Mouse (Mus musculus) c-Kit-negative CD71-positive TER-119-positive erythroid progenitor cells, embryonic 14.5 days (primary cell): ENCODE results near the gene Armc12.

Experiments used
- DNase-seq: peaks from one replicate; pipeline ENCODE4 v3.0.0-alpha.2; 2013; ENCODE audit warnings: low read depth, low spot score

The Armc12 gene

DNA sequence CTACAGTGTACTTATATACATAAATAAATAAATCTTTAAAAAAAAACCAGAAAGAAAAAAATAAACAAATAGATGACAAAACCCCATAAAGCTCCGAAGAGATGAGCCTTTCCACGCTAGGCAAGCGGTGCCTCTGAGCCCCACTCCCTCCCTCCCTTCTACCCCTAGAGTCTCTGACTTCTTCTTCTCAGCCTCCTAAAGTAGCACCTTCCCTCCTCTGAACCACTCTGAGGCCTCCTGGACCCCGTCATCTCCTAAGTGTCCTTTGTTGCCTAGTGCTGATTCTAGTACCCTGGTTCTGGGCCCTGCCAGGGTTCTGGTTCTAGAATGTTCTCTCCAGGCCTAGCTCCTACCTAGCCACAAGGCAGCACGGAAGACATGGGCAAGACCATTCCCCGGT is at the start of gene Armc12:
Gene Armc12 (plus strand): TSS at position 301 of the 400 bp plus-strand sequence.
- no peak for DNase-seq

DNA sequence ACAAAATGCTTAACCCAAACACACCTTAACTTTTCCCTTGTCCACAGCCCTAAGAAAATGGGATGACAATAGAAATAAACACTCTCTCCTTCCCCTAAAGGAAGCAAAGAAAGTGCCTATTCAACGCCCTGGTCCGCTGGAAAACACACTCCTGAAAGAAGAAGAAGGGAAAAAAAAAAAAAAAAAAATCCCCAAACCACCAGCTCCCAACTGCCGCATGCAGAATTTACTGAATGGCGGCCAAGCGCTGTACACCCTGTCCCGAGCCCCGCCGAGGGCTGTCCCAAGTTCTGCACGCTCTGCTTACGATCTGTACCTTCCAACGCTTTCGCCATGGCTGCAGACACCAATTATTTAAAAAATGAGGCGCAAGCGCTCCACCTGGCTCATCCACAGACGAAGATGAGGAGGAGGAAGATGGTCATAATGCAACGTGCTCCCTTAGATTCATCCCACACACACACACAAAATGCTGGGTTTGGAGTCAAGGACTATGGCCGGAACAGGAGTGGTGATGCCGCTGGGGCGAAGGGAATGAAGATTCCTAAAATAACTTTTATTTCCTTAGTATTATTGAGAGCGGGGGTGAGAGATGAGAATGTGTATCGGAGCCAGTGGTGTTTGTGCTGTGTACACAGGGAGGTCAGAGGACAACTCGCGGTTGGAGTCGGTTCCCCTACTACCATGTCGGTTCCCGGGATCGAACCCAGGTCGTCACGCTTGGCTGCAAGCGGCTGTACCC is 45.7 kb upstream of the Armc12 start:
- DNase-seq: no peak

DNA sequence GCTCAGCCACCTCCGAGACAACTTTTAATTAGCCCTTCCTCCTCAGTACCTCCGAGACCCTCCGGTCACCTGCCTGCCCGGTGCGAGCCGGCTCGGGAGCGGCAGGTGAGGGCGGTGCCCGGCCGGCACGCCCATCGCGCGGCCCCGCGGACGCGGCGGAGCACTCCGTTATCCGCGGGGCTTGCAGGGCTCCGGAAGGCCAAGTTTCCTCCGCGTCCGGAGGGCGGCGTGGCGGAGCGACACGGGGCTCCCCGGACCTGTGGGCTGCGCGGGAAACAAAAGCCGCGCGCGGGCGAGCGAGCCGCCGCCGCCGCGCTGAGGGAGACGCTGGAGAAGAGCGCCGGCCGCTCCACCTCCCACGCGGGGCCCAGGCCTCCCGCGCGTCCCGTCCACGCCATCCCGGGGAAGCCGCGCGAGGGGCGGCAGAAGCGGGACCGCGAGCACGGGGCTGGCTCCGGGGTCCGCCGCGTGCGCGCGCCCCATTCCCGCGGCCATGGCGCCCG is 45.1 kb upstream of the Armc12 start:
- DNase-seq: peak; percentile 13

DNA sequence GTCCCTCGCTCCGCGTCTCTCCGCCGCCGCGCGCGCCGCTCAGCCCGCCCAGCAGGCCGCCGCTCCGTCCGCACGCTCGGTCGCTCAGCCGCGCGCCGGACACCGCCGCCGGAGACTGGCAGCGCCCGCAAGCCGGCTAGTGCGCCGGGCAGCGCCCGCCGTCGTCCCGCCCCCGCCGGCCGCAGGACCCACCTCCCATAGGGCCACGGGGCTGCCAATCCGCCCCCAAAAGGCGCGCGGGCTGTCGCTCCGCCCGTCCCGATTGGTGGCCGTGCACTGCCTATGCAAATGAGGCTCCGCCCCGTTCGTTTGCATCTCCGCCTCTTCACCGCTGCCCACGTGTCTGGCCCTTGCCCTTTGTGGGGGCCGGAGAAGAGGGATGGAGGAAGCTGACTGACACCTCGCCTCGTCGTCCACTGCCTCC is 44.6 kb upstream of the Armc12 start:
- DNase-seq: peak; percentile 71

DNA sequence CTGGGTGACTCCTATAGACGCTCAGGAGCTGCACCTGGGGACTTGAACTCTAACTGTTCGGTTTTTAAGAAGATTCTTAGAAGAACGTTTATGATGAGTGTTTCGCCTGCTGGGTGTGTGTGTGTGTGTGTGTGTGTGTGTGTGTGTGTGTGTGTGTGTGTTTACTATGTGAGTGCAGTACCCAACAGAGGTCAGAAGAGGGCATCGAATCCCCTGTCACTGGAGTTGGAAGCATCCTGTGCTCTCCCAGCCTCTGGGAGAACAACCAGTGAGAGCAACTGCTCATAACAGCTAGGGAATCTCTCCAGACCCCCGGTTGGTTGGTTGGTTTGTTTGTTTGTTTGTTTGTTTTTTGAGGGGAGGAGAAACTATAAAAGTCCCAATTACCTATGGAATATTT is 43.9 kb upstream of the Armc12 start:
- DNase-seq: no peak

DNA sequence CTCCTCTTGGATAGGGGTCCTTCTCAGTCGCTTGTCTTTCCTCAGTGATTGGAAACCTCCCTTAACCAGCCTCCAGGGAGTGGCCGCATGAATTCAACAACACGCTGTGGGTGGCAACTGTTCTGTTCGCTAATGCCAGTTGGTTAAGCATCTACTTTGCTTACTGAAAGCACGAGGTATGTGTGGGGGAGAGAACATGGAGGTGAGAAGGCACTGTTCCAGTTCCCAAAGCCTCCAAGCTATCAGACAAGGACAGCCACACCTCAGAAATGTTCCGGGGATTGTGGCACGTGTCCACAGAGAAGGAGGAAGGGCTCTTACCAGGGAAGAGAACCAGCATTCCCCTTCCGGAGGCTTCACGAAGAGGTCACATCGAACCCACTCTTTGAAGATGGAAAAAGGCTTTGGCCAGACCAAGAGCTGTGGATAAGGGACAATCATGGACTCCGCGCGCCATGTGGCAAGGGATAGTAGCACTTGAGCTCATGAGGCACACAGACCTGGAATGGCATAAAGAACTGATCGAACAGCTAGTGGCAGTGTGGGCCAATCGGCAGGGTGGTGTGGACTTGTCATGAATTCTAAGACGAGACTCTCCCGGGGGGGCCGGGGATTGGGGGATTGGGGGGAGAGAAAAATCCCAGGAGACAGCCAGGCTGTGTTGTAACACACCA is 42.9 kb upstream of the Armc12 start:
- DNase-seq: no peak

DNA sequence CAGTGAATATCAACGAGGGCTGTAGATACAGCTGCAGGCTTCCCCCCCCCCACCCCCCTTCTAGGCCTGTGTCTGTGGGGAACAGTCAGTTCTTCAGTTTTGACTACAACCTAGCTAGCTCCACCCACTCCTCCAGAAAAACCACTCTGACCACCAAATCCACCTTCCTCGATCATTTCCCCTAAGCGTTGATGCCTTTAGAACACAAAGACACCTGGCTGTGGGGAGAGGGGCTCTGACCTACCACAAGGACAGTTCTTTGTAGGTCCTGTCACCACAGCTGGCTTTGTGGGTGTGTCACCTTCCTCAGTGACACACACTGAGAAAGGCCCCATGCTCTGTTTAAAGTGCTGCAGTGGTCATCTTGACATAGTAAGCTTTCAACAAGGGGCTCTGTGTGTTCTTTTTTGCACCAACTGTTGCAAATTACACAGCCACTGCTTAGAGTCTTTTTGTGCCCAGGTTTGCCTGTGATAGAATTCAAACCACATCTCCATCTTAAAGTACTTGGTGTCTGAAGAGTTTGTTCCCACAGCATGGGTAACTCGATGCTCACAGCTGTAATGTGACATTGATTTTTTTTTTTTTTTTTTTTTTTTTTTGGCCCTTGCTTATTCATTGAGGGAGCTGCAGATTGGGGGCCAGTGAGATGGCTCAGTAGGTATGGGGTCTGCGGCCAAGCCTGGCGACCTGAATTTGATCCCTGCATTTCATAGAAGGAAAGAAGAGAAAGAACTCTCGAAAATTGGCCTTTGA is 42.2 kb upstream of the Armc12 start:
- DNase-seq: no peak

DNA sequence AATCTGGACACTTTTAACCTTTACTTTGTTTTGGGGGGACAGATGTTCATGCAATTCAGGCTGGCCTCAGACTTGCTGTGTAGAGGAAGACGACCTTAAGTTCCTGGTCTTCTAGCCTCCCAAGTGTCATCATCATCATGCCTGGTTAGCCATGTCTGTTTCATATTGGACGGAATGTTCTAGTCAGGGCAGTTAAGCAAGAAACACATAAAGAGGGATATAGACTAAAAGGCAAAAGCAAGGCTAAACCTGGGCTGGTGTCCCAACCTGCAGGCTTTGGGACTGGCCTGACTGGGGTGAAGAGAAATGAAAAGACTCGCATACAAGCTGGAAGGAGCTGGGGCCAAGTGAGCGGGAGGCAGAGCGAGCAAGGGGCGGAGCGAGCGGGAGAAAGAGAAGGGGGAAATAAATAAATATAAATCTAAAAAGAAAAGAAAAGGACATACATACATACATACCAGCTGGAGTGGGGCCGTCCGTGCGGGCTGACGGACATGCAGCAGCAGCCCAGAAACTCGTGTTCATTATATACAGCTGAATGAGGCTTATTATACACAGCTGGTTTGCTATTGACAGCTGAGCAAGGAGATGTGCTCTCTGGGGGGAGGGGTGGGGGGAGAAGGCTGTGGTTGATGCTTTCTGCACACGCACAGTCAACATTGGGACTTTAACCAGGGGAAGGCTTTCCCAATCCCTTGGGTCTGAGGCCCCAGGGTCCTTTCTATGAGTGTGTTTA is 39.4 kb upstream of the Armc12 start:
- no peak for DNase-seq

DNA sequence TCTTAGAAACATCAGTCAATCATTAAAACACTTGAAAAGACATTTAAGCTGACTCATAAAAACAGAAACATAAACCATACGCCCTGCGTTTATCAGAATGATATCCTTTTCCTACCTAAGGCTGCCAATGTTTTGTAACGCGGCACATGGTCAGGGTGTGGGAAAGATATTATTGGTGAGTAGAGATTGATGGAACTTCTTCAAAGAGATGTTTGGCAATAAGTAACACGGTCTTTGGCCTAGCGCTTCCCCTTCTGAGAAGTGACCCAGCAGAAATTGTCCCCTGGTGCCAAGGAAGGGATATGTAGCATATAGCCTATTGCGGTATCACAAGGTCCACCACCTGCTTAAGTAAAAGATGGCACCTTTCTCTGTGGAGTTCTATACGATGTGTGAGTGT is 34.8 kb upstream of the Armc12 start:
- no peak for DNase-seq

DNA sequence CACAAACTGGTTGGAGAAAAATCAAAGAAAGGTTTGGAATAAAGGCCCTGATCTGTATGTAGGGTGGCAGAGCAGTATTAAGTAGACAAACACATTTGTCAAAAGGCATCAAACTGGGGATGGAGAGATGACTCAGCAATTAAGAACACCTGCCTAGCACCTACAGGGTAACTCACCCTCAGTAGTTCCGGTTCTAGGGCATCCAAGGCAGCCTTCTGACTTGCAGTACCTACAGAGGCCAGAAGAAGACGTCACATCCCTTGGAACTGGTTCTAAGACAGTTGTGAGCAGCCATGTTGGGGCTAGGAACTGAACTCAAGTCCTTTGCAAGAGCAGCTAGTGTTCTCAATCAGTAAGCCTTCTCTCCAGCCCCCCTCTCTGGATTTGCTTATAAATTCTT is 31.4 kb upstream of the Armc12 start:
- DNase-seq: no peak

DNA sequence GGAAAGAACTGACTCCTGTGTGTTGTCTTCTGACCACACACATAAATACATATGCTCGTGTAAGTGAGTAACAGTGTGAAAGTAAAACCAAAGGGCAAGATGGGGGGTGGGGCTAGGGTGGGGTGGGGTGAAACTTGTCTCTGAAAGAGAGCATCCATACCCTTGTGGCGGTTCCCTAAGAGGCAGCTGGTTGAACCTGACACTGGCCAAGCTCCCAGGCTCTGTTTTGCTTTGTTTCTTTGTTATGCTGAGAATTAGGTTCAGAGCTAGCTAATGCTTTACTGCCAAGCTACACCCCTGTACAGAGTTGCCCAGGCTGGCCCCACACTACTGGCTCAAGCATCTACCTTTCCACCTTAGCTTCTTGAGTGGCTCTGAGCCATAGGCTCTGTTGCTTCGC is 30.1 kb upstream of the Armc12 start:
- DNase-seq: no peak

DNA sequence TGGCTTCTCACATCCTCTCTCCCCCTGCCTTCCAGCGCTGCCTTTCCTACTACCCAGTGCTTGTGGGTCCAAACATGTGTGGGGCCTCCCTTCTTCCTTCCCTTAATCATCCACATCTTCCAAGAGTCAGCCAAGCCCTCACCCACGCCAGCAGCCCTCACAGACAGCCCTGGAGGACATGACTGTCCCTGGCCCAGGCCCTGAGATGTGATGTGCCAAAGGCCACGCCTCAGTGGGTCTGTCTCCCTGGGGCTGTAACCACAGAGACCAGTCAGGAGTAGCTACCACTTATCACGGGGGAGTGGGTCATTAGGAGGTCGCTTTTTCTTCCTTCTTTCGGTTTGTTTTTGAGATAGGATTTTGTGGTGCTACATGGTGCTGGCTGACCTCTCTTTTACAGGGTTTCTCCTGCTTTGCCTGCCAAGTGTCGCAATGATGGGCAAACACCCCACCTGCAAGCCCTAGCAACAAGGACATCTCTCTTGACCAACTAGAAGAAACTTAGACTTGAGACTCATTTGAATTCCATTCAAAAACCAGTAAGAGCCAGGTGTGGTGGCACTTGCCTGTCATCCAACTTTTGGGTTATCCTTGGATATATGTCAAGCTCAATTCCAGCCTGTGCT is 28.3 kb upstream of the Armc12 start:
- DNase-seq: no peak

DNA sequence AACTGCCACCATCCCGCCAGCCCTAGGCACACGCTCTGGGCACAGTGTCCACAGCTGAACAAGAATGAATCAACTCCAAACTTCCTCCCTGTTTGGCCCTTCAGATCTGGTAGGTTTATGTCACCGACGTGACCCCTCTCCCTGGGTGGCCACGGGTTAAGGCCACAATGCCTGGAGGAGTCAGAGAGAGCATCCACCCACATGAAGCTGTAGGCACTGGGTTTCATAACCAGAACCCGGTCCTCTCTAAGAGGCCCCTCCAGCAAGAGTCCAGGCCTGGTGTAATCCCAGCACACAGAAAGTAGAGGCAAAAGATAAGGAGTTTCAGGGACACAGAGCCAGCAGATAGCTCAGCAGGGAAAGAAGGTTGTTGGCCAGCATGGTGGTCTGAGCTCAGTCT is 26.4 kb upstream of the Armc12 start:
- DNase-seq: no peak

DNA sequence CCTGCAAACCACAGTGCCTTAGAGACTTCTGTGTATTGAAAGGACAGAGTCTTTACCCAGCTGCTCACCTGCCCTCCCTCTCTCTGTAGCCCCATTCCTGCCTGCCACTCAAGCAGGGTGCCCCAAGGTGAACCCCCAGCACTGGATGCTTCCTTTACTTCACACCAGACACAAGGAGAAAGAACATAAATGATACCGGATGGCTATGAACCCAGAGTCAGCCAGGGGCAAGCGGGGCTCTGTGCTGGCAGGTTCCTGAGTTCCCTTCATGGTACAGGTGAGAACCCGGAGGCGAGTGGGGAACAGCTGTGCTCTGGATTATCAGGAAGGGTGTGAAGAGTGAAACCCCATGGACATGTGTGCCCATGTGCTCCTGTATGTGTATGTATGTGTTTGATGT is 25.0 kb upstream of the Armc12 start:
- no peak for DNase-seq

DNA sequence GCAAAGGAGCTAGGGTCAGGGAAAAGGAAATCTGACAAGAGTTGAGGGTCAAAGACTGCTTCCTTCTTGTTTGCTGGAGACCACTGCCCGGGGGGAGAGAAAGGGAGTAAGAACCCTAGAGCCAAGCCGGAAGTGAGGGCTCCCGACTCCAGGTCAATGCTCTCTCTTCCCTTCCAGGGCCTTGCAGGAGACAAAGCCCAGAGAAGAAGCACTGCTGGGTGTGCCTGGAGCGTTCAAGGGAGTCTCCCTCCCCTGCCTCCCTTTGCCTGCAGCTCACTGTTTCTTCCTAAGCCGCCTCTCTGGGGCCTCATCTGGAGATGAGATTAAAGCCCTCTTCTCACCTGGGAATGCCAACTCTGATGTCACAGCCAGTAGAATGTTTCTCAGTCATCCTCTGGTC is 23.7 kb upstream of the Armc12 start:
- DNase-seq: no peak

DNA sequence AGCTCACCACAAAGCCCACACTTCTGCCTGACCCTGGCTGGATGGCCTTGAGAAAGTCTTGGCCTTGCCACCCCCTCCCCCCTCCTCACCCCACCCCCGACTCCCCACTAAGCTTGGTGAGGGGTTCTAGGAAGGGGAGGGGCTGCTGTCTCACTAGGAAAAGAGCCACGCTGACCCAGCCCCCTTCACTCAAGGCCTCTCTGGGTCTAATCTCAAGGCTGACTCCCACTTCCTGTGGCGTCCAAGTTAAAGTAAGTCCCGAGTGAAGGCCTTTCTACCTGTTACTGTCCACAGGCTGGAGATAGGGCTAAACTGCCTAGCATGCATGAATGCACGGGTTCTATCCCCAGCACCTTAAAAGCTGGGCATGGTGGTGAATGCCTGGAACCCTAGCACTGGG is 23.1 kb upstream of the Armc12 start:
- DNase-seq: no peak

DNA sequence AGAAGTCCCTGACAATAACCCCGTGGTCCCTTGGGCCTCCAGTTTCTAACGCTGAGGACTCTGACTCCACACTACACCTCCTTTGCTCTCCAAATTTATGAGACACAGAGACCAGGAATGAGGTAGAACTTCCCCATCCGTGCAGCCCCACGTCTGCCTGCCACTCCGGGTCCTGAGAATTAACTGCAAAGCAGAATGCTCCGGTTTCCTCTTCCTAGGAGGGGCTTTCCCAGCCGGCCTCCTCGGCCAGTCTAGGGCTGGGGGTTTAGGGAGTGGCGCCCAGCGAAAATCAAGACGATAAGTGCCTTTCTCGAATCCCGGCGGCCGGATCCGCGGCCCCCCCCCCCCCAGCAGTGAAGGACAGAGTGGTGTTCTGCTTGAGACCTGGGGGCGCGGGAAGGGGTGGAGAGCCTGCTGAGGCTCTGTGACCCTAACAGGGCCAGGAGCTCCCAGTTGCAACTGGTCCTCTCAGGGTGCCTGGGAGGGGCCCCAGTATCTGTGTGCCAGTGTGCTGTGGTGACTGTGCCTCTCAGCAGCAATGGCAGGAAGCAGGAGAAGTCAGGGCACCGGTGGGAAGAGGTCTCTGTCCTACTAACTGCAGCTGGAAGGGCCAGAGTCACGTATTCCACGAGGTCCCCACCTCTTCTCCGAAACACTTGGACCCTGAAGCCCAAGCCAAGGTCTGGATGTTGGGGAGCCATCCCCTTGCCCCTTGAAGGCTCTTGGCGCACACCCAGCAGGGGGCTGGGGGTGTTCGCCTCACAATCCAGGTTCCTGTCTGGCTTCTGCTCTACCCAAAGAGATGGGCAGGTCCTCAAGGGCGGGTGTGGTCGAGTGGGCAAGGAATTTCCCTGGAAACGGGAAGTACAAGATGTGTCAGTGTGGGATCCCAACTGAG is 19.9 kb upstream of the Armc12 start:
- no peak for DNase-seq

DNA sequence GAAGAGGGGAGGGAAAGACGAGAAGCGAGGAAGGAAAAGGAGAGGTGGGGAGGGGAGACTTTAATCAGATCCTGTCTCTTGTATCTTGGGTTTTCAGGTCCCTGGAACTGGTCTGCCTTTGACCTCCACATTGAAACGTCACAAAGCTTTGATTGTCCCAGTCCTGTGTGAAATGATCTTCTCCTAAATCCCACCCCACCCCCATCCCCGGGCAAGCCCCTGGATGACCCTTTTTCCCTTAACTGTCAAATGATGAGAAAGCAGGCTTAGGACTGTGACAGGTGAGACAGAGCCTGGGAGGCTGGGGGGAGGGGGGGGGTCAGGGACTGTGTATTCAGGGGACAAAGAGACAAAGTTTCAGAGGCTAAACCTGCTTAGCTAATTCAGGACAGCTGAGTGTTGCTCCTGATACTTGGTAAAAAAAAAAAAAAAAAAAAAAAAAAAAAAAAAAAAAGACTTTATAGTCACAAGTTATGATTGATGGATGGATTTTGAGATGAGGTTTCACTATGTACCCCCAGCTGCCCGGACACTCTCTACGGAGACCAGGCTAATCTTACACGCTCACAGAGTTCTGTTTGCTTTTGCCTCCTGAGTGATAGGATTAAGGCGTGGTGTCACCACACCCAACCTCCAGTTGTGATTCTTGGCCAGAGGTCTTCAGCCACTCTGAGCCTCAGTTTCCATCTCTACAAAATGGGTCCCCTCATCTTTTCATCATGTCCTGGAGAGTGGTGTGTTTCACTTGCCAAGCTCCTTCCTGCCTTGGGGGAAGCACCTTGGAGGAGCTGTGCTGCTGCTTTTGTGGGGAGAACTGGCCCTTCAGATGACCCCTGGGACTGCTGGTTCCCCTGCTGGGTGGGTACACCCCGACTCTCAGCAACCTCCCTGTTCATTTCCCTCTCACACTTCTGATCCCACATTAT is 18.7 kb upstream of the Armc12 start:
- no peak for DNase-seq

DNA sequence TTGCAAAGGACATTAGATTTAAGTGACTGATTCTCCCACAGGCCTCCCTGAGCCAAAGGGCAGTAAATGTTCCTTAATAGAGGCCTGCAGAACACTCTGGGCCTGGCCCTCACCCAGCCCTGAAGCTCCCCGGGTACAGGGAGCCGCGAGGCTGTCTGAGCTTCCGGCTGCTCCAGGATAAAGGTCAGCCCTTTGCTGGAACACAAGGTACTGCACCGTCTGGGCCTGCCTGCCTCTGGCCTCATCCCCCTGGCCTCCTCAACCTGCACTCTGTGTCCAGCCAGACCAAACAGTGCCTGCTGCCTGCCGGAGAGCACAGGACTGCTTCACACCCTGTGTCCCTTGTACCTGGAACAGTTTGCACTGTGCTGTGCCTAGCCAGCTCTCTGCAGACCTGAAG is 17.9 kb upstream of the Armc12 start:
- no peak for DNase-seq
